Mouse (Mus musculus) thymus, adult 2 months (tissue): ENCODE data around the gene Slc34a1.

Experiments used
- CTCF ChIP-seq: fragments of 200-500 bp; IDR thresholded peaks from 2 replicates; pipeline ENCODE4 v1.5.1; 2012; ENCODE audit warnings: mild to moderate bottlenecking, control low read depth, low read length, moderate library complexity, borderline replicate concordance; ENCODE audit not compliant: control insufficient read depth, poor library complexity, insufficient read depth; ENCODE audit errors: extremely low read depth
- POLR2A ChIP-seq: fragments of 200-500 bp; IDR thresholded peaks from 2 replicates; pipeline ENCODE4 v1.6.1; 2012; ENCODE audit warnings: mild to moderate bottlenecking, low read length, control low read depth, moderate library complexity; ENCODE audit not compliant: control insufficient read depth, poor library complexity, insufficient read depth; ENCODE audit errors: extremely low read depth

- TF ChIP-seq POLR2A (0 out of 2 replicates have a peak, but pooled peaks have one; percentile 25), CTCF (no peak)
Measured at GRCm38 (mm10) chr13:55449205-55449604, 51.2 kb downstream of the Slc34a1 start.
